Mouse (Mus musculus) layer of hippocampus, adult 18-20 months (tissue): ENCODE results near the gene Dcaf17. TPM values are rescaled to one million over a fixed set of nuclear protein-coding genes. Genes with fewer than 3 reads are reported as not detected.

ENCODE experiments used
- DNase-seq, 2 experiments: peaks; one replicate each; pipeline ENCODE4 v3.0.0; 2022; ENCODE audit warnings: low spot score in 2 of 2
- total RNA-seq, 2 experiments: library from RNA; stranded (reverse); gene quantifications; 2 replicates each; pipeline ENCODE4 v1.2.3; 2021

Gene Dcaf17
- total RNA-seq, 2 experiments from 2014 or later, result 10.8 to 12.7 TPM

DNA sequence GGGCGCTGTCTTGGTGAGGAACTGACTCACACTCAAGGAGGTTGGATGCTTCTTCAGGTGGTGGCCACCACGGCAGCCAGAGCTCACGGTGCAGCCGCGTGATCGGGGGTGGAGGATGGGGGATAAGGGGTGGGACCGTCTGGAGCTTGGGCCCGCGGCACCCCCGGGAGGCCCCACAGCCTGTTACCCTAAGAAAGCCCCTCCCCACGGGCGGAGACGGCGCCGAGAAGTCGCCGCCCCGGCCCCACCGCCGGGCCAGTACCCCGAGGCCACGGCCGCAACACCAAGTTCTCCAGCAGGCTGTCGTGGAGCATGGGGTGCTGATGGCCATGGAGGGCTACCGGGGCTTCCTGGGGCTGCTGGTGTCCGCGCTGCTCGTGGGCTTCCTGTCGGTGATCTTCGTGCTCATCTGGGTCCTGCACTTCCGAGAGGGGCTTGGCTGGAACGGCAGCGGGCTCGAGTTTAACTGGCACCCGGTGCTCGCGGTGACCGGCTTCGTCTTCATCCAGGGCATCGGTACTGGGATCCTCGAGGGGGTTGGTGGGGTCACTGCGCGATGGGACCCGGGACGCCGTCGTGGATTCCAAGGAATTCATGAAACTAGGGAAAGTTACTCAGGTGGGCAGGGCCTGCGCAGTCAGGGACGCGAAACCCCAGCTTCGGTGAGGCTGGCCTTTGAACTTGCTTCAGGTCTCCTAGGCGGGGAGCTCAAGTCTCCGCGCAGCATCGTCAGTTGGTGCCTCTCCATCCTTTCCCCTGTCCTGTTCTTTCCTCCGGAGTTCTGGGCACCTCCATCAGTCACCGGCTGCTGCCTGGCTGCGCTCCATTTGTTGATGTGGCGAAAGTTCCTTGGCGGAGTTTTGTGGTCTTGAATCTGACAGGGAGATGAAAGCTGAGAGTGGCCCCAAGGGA is 62.9 kb downstream of the Dcaf17 start, which contains the start of gene Cybrd1:
Gene Cybrd1 (plus strand): TSS at position 127 of the 912 bp plus-strand sequence.
- DNase-seq, result no peak

DNA sequence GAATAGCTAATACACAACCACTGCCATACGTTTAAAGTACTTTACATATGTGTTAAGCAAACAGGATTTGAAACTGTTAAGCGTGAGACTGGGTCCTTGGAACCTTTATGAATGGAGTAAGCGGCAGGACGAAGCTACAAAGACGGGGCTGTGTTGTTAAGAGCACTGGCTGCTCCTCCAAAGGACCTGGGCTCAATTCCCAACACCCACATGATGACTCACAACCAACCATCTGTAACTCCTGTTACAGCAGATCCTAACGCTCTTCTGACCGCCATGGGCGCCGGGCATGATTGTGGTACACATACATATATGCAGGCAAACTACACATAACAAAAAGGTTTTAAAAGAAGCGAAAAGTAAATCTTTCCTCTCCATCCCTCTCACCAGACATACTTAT is 65.7 kb downstream of the Dcaf17 start:
- DNase-seq, result peak; percentile 70 to 86

DNA sequence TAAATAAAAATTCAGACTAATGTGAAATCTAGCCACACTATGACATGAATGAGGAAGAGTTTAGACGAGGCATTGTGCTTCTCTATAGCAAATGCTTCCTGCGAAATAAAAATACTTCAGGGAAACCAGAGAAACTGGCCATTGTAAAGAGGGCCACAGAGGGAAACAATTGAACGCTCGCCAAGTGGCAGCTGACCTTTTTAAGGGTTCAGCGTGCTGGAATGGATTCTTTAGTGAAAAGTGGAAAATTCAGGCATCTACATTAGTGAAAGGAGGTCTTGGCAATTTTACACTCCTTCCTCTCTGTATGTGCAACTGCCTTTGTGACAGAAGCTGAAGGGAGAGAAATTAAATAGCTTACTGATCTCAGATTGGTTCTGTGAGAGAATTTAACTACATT is 66.3 kb downstream of the Dcaf17 start:
- no peak for DNase-seq

DNA sequence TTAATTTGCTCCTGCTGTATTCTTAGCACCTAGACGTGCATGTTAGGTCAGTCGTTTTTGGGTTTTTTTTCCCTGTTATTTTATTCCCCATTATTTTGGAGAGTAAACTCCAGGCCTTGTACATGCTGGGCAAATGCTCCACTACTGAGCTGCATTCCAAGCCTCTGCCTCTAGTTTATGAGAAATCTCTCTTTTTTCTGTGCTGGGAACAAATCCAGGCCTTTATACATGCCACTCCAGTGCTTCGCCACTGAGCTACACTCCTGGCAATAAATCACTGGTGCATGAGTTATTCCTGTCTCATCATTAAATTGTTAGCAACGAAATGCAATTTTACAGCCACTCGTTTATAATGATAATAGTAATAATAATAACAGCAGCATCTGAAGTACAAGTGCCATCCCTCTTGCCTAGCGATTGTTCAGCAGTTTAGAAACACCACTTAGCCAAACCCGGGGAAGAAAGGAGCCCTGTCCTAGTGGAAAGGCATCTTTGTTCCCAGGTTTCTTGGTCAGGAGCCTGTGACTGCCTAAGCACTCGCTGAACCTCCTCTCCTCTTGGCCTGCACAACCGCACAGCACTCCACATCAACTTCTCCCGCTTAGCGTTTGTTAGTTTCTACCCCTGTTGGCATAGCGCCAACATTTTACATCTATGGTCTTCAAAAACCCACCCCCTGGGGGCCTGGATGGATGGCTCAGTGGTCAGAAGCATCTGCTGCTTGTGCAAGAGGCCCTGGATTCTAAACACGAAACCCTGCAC is 67.3 kb downstream of the Dcaf17 start:
- DNase-seq, result peak in 1 of 2 experiments; percentile 50

DNA sequence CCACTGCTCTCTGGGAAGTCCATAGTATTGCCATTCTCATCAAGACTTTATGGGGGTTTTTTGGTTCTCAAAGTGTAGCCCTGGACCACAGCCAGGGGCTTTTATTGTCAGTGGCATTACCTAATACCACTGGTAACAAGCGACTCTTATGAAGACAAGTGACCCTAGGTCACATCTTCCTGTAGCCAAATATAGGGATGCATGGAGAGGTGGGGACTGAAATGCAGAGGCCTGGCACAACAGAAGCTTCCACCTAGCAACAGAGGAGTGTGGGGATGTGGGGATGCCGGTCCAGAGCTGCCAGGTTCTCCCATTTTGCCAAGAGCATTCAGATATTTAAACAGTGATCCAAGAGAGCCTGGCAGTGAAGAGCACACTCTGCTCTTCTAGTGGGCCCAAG is 68.5 kb downstream of the Dcaf17 start:
- no peak for DNase-seq

DNA sequence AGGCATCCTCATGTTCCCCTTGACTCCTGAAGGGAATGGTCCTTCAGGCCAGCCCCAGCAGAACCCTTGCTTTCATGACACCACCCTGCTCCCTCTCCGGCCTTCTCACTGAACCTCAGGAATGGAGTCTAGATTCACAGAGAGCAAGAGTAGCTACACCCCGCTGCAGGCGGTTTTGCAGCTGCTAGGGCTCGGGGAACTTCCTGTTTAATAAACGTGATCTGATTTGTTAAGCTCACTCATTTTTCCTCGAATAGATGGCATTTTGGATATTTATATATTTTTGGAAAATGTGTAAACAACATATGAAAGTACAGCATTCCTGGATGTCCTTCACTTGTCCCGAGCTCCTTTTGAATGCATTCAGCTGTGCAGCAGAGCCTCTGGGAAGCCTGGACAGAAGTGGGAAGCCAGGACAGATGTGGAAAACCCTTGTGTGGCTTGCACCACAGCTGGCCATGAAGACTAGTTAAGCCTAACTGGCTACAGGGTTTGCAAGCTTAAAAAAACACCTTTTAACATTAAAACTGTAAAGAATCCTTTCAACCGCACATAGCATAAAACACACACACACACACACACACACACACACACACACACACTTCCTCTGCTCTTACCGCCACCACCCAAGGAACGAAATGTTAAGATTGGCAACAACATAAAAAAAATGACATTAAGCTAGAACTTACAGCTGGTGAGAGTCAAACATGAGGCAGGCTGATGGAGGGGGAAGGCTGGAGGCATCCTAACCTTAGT is 72.8 kb downstream of the Dcaf17 start:
- no peak for DNase-seq

DNA sequence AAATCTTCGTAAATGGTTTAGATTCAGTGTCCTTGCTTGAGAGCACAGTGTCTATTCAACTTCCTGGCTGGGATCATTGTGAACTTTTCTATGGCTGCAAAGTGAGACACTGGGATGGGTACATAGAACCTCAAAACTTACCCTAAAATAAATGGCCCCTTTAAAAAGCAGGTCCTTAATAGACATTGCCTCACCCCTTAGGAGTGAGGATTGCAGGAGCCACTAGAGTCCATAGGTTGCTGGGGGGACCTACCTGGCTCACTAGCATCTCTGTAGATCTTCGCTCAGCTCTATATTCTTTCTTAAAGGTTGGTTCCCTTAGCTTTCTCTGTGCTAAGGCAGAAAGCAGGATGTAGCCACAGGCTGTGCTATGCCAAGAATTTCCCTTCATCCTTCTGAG is 75.2 kb downstream of the Dcaf17 start:
- no peak for DNase-seq

DNA sequence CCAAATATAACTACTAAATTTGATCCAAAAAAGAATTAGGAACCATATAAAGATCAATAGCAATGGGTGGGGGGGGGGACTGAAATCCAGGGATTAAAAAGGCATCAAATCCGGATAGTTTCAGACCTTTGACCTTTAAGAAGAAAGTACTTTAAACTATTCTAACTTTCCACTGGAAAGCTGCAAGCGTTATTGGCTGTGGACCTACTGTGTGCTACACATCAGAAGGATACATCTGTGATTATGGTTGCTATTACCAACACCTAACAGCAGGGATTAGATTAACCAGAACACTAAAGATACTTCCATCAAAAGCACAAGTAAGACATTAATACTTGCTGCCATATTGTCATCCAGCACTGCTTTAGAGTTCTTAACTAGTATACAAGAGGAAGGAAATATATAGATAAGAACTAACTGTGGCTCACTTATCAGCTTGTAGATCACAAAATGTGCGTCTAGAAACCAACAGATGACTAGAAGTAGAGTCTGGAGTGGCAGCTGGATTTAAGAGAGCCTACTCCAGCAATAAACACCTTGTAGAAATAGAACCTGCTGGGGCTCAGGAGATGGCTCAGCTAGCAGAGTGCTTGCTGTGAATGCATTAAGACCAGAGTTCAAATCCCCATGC is 76.9 kb downstream of the Dcaf17 start:
- DNase-seq, result no peak

DNA sequence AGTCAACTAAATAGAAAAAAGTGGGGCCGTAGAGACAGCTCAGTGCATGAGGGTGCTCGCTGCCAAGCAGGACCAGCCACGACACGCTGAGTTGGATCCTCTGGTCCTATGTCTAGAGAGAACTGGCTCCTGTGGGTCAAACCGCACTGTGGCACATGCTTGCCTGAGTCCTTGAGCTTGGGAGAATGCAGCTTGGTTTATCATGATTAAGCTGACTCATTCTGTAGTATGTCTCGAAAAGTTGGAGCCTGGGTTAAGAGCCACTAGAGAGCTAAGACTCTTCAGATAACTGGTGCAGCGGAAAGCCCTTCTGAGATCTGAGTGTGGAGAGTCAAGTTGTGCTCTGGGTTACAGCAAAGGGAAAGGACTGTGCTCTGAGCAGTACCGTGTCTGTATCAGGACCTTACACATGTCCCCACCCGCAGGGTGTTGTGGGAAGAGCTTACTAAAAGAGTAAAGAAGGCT is 78.9 kb downstream of the Dcaf17 start:
- DNase-seq, result no peak

DNA sequence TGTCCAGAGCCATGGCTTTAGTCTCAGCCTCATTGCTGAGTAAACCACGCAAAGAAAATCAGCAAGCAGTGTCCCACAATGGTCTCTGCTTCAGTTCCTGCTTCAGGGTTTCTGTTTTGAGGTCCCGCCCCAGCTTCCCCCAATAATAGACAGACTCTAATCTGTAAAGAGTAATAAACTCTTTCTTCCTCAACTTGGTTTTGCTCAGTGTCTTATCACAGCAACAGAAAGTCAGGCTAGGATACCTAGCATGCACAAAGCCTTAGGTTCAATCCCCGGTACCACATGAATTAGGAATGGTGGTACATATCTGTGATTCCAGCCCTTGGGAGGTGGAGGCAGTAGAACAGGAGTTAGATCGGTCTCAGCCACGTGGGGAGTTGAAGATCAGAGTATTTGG is 79.7 kb downstream of the Dcaf17 start:
- no peak for DNase-seq

DNA sequence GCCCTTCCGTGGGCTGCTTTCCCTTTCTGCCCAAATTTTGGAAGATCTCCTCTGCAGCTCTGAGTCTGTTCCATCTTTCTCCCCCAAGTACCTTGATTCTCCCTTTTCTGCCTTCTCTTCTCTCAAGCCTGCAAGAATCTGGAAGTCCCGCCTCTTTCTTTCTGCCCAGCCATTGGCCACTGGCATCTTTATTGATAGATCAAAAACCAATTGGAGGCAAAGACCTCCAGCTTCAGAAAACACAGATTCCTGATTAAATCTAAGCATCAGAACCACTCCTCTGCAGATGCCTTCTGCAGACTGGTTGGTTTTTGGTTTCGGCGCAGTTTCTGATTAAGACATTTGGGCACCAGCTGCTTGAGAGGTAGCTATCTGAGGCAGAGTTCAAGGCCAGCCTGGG is 85.5 kb downstream of the Dcaf17 start:
- DNase-seq, result no peak

DNA sequence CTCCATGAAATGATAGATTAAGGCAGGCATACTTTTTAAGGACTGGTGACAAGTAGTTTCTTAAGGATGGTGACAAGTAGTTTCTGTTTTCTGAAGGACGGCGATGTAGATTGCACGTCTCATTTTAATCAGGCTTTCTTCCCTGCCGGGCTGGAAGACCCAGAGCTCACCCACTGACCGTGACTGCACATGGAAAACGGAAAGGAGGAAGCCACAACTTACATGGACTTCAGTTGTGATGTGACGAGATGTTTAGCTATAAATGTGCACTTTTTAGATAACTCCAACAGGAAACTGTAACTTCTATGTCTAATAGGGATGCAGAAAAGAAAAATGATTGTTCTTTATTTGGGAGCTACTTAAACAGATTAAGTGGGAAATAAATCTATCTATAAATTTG is 87.3 kb downstream of the Dcaf17 start:
- no peak for DNase-seq

DNA sequence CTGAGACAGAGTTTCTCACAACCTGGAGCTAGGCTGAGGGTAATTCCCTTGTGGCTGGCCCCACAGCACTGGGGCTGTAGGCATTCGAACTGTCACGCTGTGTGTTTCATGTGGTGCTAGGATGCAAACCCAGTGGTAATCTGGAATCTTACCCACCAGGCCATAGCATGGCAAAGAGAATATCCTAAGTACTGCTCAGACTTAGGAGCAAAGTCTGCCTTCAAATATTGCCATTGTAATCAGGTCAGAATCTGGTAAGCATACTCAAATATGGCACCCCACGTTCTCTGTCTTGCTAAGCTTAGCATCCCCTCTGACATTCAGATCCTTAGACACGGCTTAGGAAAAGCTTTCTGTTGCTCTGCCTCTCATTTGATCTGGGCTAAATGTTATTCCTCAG is 90.7 kb downstream of the Dcaf17 start:
- no peak for DNase-seq

DNA sequence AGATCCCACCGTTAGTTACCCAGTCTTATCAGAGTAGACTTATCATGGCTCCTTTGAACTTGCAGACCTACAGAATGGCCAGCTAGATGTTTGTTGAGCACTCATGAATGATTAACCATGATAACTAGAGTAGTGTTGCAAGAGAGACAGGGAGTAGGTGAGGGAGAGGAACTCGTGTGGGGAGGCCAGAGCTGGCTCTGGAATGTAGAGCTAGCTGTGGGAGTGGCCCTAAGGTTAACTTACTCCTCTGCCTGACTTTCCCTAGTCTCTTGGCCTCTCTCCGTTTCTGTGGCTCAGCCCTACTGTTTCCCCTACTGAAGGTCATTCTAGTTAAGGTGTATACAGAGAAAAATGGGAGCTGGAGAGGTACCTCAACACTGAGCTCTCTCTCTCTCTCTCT is 91.1 kb downstream of the Dcaf17 start:
- DNase-seq, result no peak

DNA sequence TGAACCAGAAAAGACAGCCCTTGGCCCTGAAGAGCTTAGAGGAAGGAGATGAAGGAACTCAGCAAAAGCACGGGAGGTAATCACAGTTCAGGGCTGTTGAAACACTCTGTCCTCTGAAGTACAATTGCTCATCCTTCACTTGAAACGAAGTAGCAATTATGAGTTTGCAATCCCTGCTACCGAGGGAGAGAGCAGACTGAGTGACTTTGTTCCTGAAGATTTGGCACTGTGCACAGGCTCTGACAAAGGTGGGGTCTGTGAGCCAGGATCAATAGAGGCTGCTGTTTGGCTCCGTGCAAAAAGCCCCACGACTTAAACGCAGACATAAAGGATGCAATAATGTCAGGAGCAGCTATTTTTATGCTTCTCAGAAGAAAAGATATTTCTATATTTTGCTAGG is 92.7 kb downstream of the Dcaf17 start:
- DNase-seq, result no peak

Other genes with a start within 250 kb of the Dcaf17 start
- 10 to 100 TPM; 80.1 to 82.7 TPM for gene Tlk1, start 229.6 kb upstream of the Dcaf17 start, total RNA-seq
- gene Mettl8, start 255 bp downstream of the Dcaf17 start, total RNA-seq, result 10 to 100 TPM; 11.0 to 14.1 TPM
- gene Cybrd1, start 62.6 kb downstream of the Dcaf17 start, total RNA-seq, result 1 to 10 TPM; 1.9 to 3.1 TPM
- 100 to 1,000 TPM; 123 to 131 TPM for gene Dync1i2, start 156.4 kb downstream of the Dcaf17 start, total RNA-seq